Mouse (Mus musculus) cerebellum, postnatal 4 days (tissue): ENCODE measurements around the gene Tmem231.

Experiments
- DNase-seq, 2 experiments: peaks; one replicate each; pipeline ENCODE4 v3.0.0; 2022; ENCODE audit warnings: low spot score in 2 of 2, mixed read lengths in 1 of 2

Tmem231 gene

GRCm38 (mm10) chr8:111905500-111906121, 28.1 kb downstream of the Tmem231 start:
- DNase-seq = no peak

GRCm38 (mm10) chr8:111902080-111902479, 31.6 kb downstream of the Tmem231 start:
- no peak for DNase-seq

GRCm38 (mm10) chr8:111898586-111898985, 35.1 kb downstream of the Tmem231 start:
- DNase-seq = no peak

- no peak for DNase-seq
Measured at GRCm38 (mm10) chr8:111894955-111895354, 38.7 kb downstream of the Tmem231 start.

- no peak for DNase-seq
Measured at GRCm38 (mm10) chr8:111892615-111893014, 41.1 kb downstream of the Tmem231 start.

DNA sequence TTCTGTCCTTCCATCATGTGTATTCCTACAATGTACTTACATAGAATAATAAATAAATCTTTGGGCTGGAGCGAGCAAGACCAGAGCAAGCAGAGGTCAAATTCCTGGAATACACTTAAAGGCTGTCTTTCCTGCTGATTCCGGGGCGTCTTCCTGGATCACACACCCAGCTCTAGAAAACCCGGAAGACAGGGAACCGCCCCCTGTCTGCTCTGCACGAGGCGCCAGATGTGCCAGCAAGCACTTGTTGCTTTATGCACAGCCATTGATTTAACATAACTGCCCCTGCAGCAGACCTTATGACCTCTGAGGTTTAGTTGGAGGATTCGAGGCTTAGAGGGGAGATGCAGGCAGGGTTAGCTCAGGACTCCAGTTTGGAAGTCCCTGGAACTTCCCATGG, 41.7 kb downstream of the Tmem231 start:
- DNase-seq = no peak

DNA sequence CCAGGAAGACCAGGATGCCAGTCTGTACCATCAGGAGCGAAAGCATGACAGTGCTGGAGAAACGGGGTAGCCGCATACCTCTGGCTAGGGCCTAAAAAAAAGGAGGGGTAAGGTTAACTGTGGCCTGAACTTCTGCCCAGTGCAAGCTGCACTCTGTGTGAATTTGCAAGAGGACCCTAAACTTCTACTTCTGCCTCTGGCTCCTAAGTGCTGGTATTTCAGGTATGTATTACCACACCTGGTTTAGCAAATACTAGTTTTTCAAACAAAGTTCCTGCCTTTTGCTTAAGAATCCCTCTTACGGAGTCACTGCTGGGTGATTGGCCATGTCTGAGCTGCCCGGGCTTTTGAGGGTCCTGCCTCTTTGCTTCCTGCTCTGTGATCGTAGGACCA, 42.8 kb downstream of the Tmem231 start:
- no peak for DNase-seq

DNA sequence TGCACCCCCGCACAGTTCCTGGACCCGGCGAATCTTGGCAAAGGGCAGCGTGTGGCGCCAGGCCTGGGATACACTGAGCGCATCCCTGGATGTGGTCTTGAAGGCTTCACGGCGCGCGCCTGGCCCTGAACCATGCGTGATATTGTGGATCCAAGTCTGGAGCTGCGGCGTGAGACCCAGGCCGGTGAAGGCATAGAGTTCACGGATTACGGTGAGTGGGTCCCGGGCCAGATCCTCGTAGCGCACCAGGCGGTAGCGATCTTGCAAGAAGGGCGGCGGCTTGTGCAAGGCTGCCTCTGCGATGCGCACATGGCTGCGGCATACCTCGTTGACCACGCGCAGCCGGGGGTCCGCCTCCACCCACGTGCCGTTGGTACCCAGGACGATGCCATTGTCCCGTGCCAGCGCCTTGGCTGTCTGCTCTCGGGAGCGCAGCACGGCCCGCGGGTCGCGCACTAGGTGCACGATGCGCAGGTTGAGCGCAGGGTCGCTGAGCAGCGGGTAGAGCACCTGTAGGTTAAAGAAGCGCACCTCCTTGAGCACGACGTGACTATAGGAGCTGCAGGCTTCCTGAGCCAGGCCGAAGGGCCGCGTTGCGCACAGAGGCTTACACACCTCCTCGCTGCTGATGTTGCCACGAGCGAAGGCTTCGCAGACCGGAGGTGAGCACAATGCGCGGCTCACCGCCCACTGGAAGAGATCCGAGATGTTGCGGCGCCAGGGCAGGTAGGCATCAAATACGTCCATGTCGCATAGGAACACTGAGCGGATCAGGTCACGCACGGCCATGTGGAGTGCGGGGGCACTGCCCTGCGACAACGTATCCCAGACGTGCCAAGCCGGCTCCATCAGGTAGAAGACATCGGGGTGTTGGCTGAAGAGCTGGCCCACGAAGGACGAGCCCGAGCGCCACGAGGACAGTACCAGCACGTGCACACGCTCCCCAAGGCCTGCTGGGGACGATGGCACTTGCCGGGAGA, 43.5 kb downstream of the Tmem231 start:
- peak; percentile 22 to 27 for DNase-seq

DNA sequence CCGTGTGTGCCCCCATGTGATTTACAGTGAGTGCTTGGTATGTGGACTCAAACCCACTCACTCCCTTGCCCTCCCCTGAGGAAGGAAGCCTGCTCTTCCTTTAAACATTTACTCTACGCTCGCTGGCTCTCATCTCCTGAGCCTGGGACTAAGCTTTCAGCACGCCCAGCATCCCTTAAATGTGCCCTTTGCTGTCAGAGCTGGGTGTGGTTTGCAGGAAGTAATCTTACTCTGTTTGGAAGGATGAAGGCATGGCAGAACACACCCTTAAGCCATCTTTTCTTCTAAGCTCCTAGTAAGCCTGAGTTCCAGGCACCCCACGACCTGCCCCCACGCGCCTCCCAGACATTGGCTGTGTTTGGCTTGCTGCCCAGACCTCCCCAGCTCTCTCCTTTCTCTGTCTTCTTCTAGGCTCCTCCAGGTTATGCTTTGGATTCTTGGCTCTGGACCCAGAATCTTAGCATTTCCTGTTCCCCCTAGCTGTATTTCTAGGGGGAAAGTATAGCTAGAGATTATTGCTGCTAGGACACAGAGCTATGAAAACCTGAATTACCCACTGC, 45.5 kb downstream of the Tmem231 start:
- no peak for DNase-seq

DNA sequence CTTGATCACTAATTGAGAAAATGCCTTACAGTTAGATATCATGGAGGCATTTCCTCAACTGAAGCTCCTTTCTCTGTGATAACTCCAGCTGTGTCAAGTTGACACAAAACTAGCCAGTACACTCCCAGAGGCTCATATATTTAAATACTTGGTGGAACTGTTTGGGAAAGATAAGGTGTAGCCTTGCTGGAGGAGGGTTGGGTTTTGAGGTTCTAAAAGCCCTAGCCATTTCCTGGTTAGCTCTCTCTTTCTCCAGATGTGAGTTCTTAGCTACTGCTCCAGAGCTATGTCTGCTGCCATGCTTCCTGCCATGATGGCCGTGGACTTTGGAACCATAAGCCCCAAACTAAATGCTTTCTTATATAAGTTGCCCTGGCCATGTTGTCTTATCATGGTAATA, 46.2 kb downstream of the Tmem231 start:
- no peak for DNase-seq

DNA sequence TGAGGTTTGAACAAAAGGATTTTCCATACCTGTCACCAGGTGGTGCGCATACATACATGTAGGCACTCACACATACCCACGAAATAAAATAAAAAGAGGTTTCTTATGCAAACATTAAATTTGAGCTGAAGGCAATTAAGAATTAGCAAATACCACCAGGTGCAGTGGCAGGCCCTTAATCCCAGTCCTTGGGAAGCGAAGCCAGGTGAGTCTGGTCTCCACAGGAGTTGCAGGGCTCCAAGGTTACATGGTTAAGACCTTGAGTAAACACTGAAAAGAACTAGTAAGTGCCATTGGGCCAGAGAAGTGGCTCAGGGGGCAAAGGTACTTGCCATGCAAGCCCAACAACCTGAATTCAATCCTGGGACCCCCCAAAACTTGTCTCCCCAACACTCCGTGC, 50.1 kb downstream of the Tmem231 start:
- no peak for DNase-seq

DNA sequence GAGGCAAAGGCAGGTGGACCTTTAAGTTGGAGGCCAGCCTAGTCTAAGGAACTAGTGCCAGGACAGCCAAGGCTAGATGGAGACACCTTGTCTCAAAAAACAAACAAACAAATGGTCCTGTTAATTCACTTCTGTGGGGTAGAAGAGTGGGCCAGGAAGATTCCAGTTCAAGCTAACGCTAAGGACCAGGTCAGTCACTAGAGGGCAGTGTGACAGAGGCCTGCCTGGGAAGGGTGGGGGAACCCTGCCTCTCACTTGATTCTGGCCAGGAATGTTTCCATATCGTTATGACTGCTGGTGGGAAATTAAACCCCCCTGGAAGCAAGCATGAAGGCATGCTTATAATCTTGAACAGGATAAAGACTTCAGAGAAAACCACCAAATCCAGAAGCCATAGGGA, 52.1 kb downstream of the Tmem231 start:
- DNase-seq = peak in 1 of 2 experiments; percentile 39

- no peak for DNase-seq
Measured at GRCm38 (mm10) chr8:111877711-111878110, 56.0 kb downstream of the Tmem231 start.

DNA sequence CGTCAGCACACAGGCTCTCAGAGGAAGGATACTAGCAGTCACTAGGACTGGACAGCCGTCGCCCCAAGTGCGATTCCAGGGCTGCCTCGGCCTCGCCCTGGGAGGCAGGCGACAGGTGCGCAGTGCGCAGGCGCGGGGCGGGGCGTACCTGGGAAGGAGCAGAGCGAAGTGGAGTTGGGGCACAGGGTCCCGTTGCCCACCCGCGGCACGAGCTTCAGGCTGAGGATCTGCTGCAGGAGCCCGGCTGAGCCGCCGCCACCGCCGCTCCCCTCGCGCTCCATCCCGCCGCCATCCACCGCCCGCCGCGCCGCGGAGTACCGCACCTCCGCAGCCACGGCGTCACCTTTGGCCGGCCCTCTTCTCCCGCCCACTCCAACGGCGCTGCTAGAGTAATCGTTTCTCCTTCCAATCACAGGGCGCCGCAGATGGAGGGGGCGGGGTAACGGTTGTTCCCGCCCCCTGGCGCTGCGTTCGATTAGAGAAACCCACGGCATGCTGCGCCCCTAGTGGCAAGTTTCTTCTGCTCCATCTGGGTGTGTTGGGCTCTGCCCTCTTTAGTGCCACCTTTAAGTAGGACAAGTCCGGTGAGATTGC, 57.2 kb downstream of the Tmem231 start, which contains the start of gene Tmem170:
Gene Tmem170, minus strand, starts transcription at position 396 of the 594 bp plus-strand sequence.
- DNase-seq = peak; percentile 96 to 99

- DNase-seq = no peak
Measured at GRCm38 (mm10) chr8:111875758-111876157, 57.9 kb downstream of the Tmem231 start.

GRCm38 (mm10) chr8:111871278-111871677, 62.4 kb downstream of the Tmem231 start:
- no peak for DNase-seq

- DNase-seq = no peak
Measured at GRCm38 (mm10) chr8:111870379-111870778, 63.3 kb downstream of the Tmem231 start.

DNA sequence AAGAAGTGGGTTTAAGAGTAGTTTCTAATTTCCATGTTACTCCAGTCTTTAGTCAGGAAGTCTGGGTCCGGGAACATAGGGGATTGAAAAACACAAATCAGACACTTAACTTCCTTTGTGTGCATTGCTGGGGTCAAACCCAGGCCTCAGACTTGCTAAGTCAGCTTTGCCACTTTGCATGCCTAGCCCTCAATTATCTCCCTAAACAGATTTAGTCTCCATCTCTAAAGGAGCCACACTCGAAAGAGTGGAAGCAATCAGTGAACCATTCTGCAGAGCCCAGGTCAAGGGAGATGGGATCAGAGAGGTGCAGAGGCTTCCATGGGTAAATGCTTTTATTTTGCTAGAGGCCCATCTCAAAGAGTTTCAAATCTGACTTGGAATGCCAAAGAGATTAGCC, 65.0 kb downstream of the Tmem231 start:
- DNase-seq = no peak

DNA sequence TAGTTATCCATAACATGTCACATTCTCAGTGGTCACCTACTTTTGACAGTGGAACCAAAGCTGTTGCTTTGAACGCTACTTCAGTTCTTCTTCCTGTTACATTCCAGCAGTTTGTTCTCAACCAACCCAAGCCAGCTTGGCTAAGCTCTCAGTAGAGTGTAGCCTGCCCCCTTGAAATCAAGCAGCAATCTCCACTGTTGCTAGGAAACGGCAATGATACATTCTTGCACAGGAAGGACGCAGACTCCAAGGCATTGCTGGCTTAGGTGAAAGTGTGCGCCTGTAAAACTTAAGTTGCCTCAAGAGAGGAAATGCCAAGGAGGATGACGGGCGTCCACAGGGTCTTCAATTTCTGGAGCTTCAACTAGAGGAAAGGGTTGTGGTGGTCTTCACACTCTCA, 67.8 kb downstream of the Tmem231 start:
- DNase-seq = no peak

- no peak for DNase-seq
Measured at GRCm38 (mm10) chr8:111865130-111865852, 68.4 kb downstream of the Tmem231 start.

DNA sequence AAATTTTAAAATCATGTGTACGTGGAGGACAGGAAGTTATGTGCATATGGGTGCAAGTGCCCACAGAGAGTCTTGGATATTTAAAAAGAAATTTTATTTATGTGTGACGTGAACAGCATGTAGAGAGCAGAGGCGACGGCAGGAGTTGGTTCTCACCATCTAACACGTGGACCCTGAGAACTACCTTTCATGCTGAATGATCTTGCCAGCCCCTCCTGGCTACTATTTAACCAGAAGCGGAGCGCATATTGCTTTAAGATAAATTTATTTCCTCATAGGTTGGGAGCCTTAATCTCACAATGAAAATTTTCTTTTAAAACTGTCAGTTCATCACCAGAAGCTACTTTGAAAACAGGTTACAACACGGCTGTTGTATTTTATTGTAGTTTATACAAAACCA, 69.0 kb downstream of the Tmem231 start:
- no peak for DNase-seq

DNA sequence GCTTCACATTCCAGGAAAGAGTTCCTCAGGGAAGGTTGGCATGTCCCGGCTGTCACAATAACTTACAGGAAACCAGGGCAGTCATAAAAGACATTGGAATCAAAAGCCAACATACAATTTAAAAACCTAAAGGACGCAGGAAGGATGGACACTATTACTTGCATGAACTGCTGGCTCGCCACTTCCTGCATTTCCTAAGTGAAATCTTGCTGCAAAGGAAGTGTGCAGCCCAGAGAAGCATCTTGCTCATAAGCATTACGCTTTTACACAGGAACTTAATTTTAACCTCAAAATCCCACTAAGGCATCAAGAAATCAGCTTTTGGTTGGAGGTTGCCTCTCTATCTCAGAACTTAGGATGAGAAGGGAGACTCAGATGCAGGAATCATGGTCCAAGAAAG, 70.4 kb downstream of the Tmem231 start:
- DNase-seq = no peak
